Mouse (Mus musculus) intestine, postnatal 0 days (tissue): ENCODE measurements around the gene Pgp. TPM values are rescaled to one million over a fixed set of nuclear protein-coding genes. Genes with fewer than 3 reads are reported as not detected.
A peak's percentile ranks its signal among the peaks of the same experiment; 100 is the strongest.

ENCODE experiments used
- ATAC-seq: fragments of 200-750 bp; cut with Nextera tagmentation; 2 replicates; pipeline ENCODE4 v1.8.0; 2017; ENCODE audit warnings: mild to moderate bottlenecking, moderate TSS enrichment, moderate library complexity
- H3K27ac ChIP-seq: fragments of 300-500 bp; sonication (generic); 2 replicates; pipeline ENCODE4 v1.5.1; 2014; ENCODE audit warnings: mild to moderate bottlenecking, low read depth, low read length, moderate library complexity
- H3K27me3 ChIP-seq: fragments of 300-500 bp; sonication (generic); replicated peaks from 2 replicates; pipeline ENCODE4 v1.6.1; 2014; ENCODE audit warnings: low read length, mixed read lengths; ENCODE audit not compliant: control insufficient read depth, insufficient read depth
- H3K36me3 ChIP-seq: fragments of 300-500 bp; sonication (generic); 2 replicates; pipeline ENCODE4 v1.6.1; 2014; ENCODE audit warnings: mild to moderate bottlenecking, moderate library complexity; ENCODE audit not compliant: control insufficient read depth, insufficient read depth
- H3K4me1 ChIP-seq: fragments of 300-500 bp; sonication (generic); replicated peaks from 2 replicates; pipeline ENCODE4 v1.6.1; 2014; ENCODE audit warnings: antibody characterized with exemption, low read length, mixed read lengths; ENCODE audit not compliant: control insufficient read depth, insufficient read depth
- H3K4me2 ChIP-seq: fragments of 300-500 bp; sonication (generic); replicated peaks from 2 replicates; pipeline ENCODE4 v1.6.1; 2014; ENCODE audit warnings: low read depth, mild to moderate bottlenecking, moderate library complexity
- H3K4me3 ChIP-seq: fragments of 300-500 bp; sonication (generic); 2 replicates; pipeline ENCODE4 v1.5.1; 2014; ENCODE audit warnings: low read depth, low read length
- H3K9ac ChIP-seq: fragments of 300-500 bp; sonication (generic); 2 replicates; pipeline ENCODE4 v1.6.1; 2014; ENCODE audit warnings: mild to moderate bottlenecking, low read depth, low read length
- H3K9me3 ChIP-seq: fragments of 300-500 bp; sonication (generic); 2 replicates; pipeline ENCODE4 v1.6.1; 2016; ENCODE audit warnings: mixed run types; ENCODE audit not compliant: control insufficient read depth
- CTCF ChIP-seq: sonication (generic); IDR thresholded peaks from 2 replicates; pipeline ENCODE4 v1.5.1; 2016; ENCODE audit warnings: low read depth, mild to moderate bottlenecking, control low read depth, antibody characterized with exemption, moderate library complexity
- WGBS: fragments of 180-500 bp; shearing (Covaris S2); extraction: QIAGEN DNeasy Blood & Tissue Kit; methylation state at CpG from one replicate; pipeline ENCODE4 v1.1.7; 2014; 5-methylcytosine and 5-hydroxymethylcytosine counted together
- polyA plus RNA-seq: library from polyadenylated mRNA; unstranded; fragments of >200 nt; fragmentation: Nextera tagmentation; extraction: Ambion mirVana; gene quantifications from 2 replicates; pipeline ENCODE4 v1.2.1, GENCODE M21; 2015

The Pgp gene
- polyA plus RNA-seq, 1 experiment from 2014 or later, result 64.5 TPM

GRCm38 (mm10) chr17:24463374-24464133, 6.6 kb upstream of the Pgp start:
- no peaks in the 10 kb centered on the region for H3K36me3 ChIP-seq
- 0 out of 2 replicates have a peak, but pooled peaks have one; percentile 8 for TF ChIP-seq CTCF
- H3K4me2 ChIP-seq, result no peak overlapping the region
- no peak overlapping the region for H3K27ac ChIP-seq
- no peaks in the 10 kb centered on the region for H3K27me3 ChIP-seq
- no peaks in the 10 kb centered on the region for H3K4me1 ChIP-seq
- H3K4me3 ChIP-seq, result no peak overlapping the region
- WGBS, result 58% methylated on average over 6 of the region's 6 CpGs
- H3K9ac ChIP-seq, result no peak overlapping the region
- H3K9me3 ChIP-seq, result no peaks in the 10 kb centered on the region
- no peak for ATAC-seq

- Histone ChIP-seq H3K9me3 (no peaks in the 10 kb centered on the region), H3K4me3 (no peak overlapping the region), H3K4me2 (no peak overlapping the region), H3K27me3 (no peaks in the 10 kb centered on the region), H3K27ac (no peak overlapping the region), H3K4me1 (no peaks in the 10 kb centered on the region), H3K9ac (no peak overlapping the region), H3K36me3 (no peaks in the 10 kb centered on the region)
- ATAC-seq, result no peak
- WGBS, result 94% methylated on average over 5 of the region's 5 CpGs
- TF ChIP-seq CTCF, result no peak
Measured at GRCm38 (mm10) chr17:24468636-24469246, 1.5 kb upstream of the Pgp start.

GRCm38 (mm10) chr17:24469336-24469909, 769 bp upstream of the Pgp start:
- ATAC-seq, result no peak

GRCm38 (mm10) chr17:24470701-24471527, 722 bp downstream of the Pgp start:
- WGBS, result under 1% methylated on average over 68 of the region's 68 CpGs
- ATAC-seq, result 0 out of 2 replicates have a peak, but pooled peaks have one; percentile 1
- no peak for TF ChIP-seq CTCF

More at GRCm38 (mm10) chr17:24469336-24469909, 769 bp upstream of the Pgp start:
- Histone ChIP-seq H3K9ac (peak overlapping the region; percentile 93; the same call in 1 of the 2 replicates), H3K36me3 (peaks cover 6% of the 10 kb centered on the region; the same call in 1 of the 2 replicates), H3K4me2 (peak overlapping the region; percentile 99), H3K9me3 (no peaks in the 10 kb centered on the region), H3K27me3 (no peaks in the 10 kb centered on the region), H3K4me3 (peak overlapping the region; percentile 80), H3K4me1 (no peaks in the 10 kb centered on the region), H3K27ac (peak overlapping the region; percentile 94)
- TF ChIP-seq CTCF, result no peak
- WGBS, result 16% methylated on average over 7 of the region's 7 CpGs

GRCm38 (mm10) chr17:24472512-24472911, 2.3 kb downstream of the Pgp start:
- peak overlapping the region; percentile 37 for H3K9ac ChIP-seq
- H3K27ac ChIP-seq, result peak overlapping the region; percentile 86
- no peaks in the 10 kb centered on the region for H3K27me3 ChIP-seq
- no peak overlapping the region for H3K4me3 ChIP-seq
- H3K4me2 ChIP-seq, result peak overlapping the region; percentile 99
- ATAC-seq, result peak; percentile 53
- H3K36me3 ChIP-seq, result peaks cover 37% of the 10 kb centered on the region
- WGBS, result 33% methylated on average over 4 of the region's 4 CpGs
- peaks cover under 1% of the 10 kb centered on the region; the same call in 1 of the 2 replicates for H3K4me1 ChIP-seq
- no peak for TF ChIP-seq CTCF
- no peaks in the 10 kb centered on the region for H3K9me3 ChIP-seq

More at GRCm38 (mm10) chr17:24470701-24471527, 722 bp downstream of the Pgp start:
- no peaks in the 10 kb centered on the region for H3K4me1 ChIP-seq
- H3K27ac ChIP-seq, result peak overlapping the region; percentile 94
- H3K4me2 ChIP-seq, result peak overlapping the region; percentile 99
- peak overlapping the region; percentile 80 for H3K4me3 ChIP-seq
- no peaks in the 10 kb centered on the region for H3K27me3 ChIP-seq
- H3K36me3 ChIP-seq, result peaks cover 21% of the 10 kb centered on the region
- peak overlapping the region; percentile 93 for H3K9ac ChIP-seq
- H3K9me3 ChIP-seq, result no peaks in the 10 kb centered on the region
